Mouse (Mus musculus) E14TG2a.4 (cell line): ENCODE measurements around the gene Atg4c.

Source experiments
- CTCF ChIP-seq: conservative IDR thresholded peaks from 2 replicates; pipeline ENCODE4 v1.5.1; 2014; ENCODE audit warnings: low read length
- POU5F1 ChIP-seq: IDR thresholded peaks from 2 replicates; pipeline ENCODE4 v1.6.1; 2014; ENCODE audit warnings: low read length, borderline replicate concordance

GRCm38 (mm10) chr4:99161457-99161971 lies 32.2 kb upstream of the Atg4c start:
- TF ChIP-seq CTCF = no peak
- no peak for TF ChIP-seq POU5F1
